In genomic region chr14:32956486-32956885, GRCm38 (mm10) we compare ENCODE assay signal across 9 mouse cellular contexts. TPM values are rescaled to one million over a fixed set of nuclear protein-coding genes. Genes with fewer than 3 reads are reported as not detected.
DNase-seq lines count a peak whose midpoint lies in the region; ATAC-seq and TF ChIP-seq lines count a peak whose summit lies in the region.
"Had no signal": no experiment of that assay in that cellular context is flagged by ENCODE, and none has a peak within 500 bp of the region (broad histone marks: within the 10 kb centered on the region; RNA-seq: fewer than 3 reads in every experiment).

No protein-coding gene starts in this region.

- H3K27ac ChIP-seq in intestine, embryonic 16.5 days (ENCODE audit: low read length): no peak overlapping the region
- H3K27ac ChIP-seq in intestine, embryonic 15.5 days: no peak overlapping the region
- no peak overlapping the region for H3K27ac ChIP-seq in stomach, embryonic 15.5 days
- H3K27ac ChIP-seq in stomach, postnatal 0 days (replicated peaks): no peak overlapping the region
- H3K27ac ChIP-seq in stomach, embryonic 16.5 days (ENCODE audit: low read length): no peak overlapping the region
- H3K27ac ChIP-seq: hindbrain, embryonic 15.5 days had no signal

- no peaks in the 10 kb centered on the region for H3K27me3 ChIP-seq in intestine, embryonic 16.5 days (replicated peaks; ENCODE audit: control insufficient read depth, insufficient read depth, low read length)
- no peaks in the 10 kb centered on the region for H3K27me3 ChIP-seq in intestine, embryonic 15.5 days (replicated peaks)
- H3K27me3 ChIP-seq in stomach, embryonic 15.5 days (replicated peaks): no peaks in the 10 kb centered on the region
- H3K27me3 ChIP-seq in stomach, postnatal 0 days (ENCODE audit: control insufficient read depth, insufficient read depth, low read length): no peaks in the 10 kb centered on the region
- H3K27me3 ChIP-seq in stomach, embryonic 16.5 days (ENCODE audit: control insufficient read depth, insufficient read depth, low read length): no peaks in the 10 kb centered on the region
- H3K27me3 ChIP-seq: hindbrain, embryonic 15.5 days had no signal

- no peak overlapping the region for H3K4me3 ChIP-seq in intestine, embryonic 16.5 days (ENCODE audit: low read length)
- no peak overlapping the region for H3K4me3 ChIP-seq in intestine, embryonic 15.5 days (replicated peaks)
- H3K4me3 ChIP-seq in stomach, embryonic 15.5 days (replicated peaks): no peak overlapping the region
- no peak overlapping the region for H3K4me3 ChIP-seq in stomach, postnatal 0 days (ENCODE audit: low read depth, low read length)
- H3K4me3 ChIP-seq in stomach, embryonic 16.5 days (replicated peaks; ENCODE audit: low read length): no peak overlapping the region
- H3K4me3 ChIP-seq: hindbrain, embryonic 15.5 days had no signal

- no peaks in the 10 kb centered on the region for H3K36me3 ChIP-seq in intestine, embryonic 16.5 days (ENCODE audit: control insufficient read depth, insufficient read depth, low read length)
- H3K36me3 ChIP-seq in intestine, embryonic 15.5 days: no peaks in the 10 kb centered on the region
- no peaks in the 10 kb centered on the region for H3K36me3 ChIP-seq in stomach, embryonic 15.5 days
- no peaks in the 10 kb centered on the region for H3K36me3 ChIP-seq in stomach, postnatal 0 days (ENCODE audit: control insufficient read depth, insufficient read depth, low read length)
- H3K36me3 ChIP-seq in stomach, embryonic 16.5 days (ENCODE audit: control insufficient read depth, insufficient read depth, low read length): no peaks in the 10 kb centered on the region
- H3K36me3 ChIP-seq: hindbrain, embryonic 15.5 days had no signal

- TF ChIP-seq EP300 in stomach, postnatal 0 days (optimal IDR thresholded peaks at IDR 0.05): no peak

- H3K9me3 ChIP-seq in intestine, embryonic 16.5 days (ENCODE audit: control insufficient read depth, low read length): no peaks in the 10 kb centered on the region
- no peaks in the 10 kb centered on the region for H3K9me3 ChIP-seq in intestine, embryonic 15.5 days
- no peaks in the 10 kb centered on the region for H3K9me3 ChIP-seq in stomach, embryonic 15.5 days
- H3K9me3 ChIP-seq in stomach, postnatal 0 days (ENCODE audit: control insufficient read depth, low read length): no peaks in the 10 kb centered on the region
- H3K9me3 ChIP-seq in stomach, embryonic 16.5 days (replicated peaks; ENCODE audit: control insufficient read depth, low read length): no peaks in the 10 kb centered on the region
- H3K9me3 ChIP-seq: hindbrain, embryonic 15.5 days had no signal

- WGBS in intestine, embryonic 16.5 days: 55% methylated on average over 8 of the region's 8 CpGs
- 61% methylated on average over 8 of the region's 8 CpGs for WGBS in intestine, embryonic 15.5 days
- 53% methylated on average over 8 of the region's 8 CpGs for WGBS in stomach, embryonic 15.5 days
- WGBS in stomach, postnatal 0 days: 27% methylated on average over 8 of the region's 8 CpGs
- 41% methylated on average over 8 of the region's 8 CpGs for WGBS in stomach, embryonic 16.5 days

- H3K4me1 ChIP-seq in intestine, embryonic 16.5 days (ENCODE audit: control insufficient read depth, insufficient read depth, low read length): peaks cover 12% of the 10 kb centered on the region
- H3K4me1 ChIP-seq in intestine, embryonic 15.5 days (replicated peaks): peaks cover 13% of the 10 kb centered on the region
- peaks cover 19% of the 10 kb centered on the region for H3K4me1 ChIP-seq in stomach, embryonic 15.5 days
- no peaks in the 10 kb centered on the region for H3K4me1 ChIP-seq in stomach, postnatal 0 days (replicated peaks; ENCODE audit: control insufficient read depth, insufficient read depth)
- H3K4me1 ChIP-seq in stomach, embryonic 16.5 days (ENCODE audit: control insufficient read depth, insufficient read depth, low read length): peaks cover 13% of the 10 kb centered on the region

- no peak for TF ChIP-seq CTCF in stomach, postnatal 0 days (IDR thresholded peaks at IDR 0.05; ENCODE audit: low read depth)

- H3K4me2 ChIP-seq in intestine, embryonic 16.5 days (ENCODE audit: low read depth, low read length): no peak overlapping the region
- no peak overlapping the region for H3K4me2 ChIP-seq in intestine, embryonic 15.5 days (replicated peaks)
- H3K4me2 ChIP-seq in stomach, embryonic 15.5 days: no peak overlapping the region
- no peak overlapping the region for H3K4me2 ChIP-seq in stomach, postnatal 0 days (replicated peaks; ENCODE audit: low read depth)
- H3K4me2 ChIP-seq in stomach, embryonic 16.5 days (ENCODE audit: low read depth, low read length): no peak overlapping the region
- H3K4me2 ChIP-seq: hindbrain, embryonic 15.5 days had no signal

- H3K9ac ChIP-seq in intestine, embryonic 16.5 days (ENCODE audit: low read depth, low read length): no peak overlapping the region
- no peak overlapping the region for H3K9ac ChIP-seq in intestine, embryonic 15.5 days
- no peak overlapping the region for H3K9ac ChIP-seq in stomach, embryonic 15.5 days
- no peak overlapping the region for H3K9ac ChIP-seq in stomach, postnatal 0 days (ENCODE audit: low read length)
- H3K9ac ChIP-seq in stomach, embryonic 16.5 days (ENCODE audit: low read length): peak overlapping the region; percentile 51; the same call in 1 of the 2 replicates
- H3K9ac ChIP-seq: hindbrain, embryonic 15.5 days had no signal

- peak; percentile 9 for DNase-seq in adrenal gland, postnatal 10 days
- no peak for DNase-seq in adrenal gland, adult (ENCODE audit: inconsistent age in 2 of 2, low spot score in 1 of 2)
- DNase-seq in stomach, postnatal 0 days (ENCODE audit: low spot score): no peak
- DNase-seq in natural killer cell, adult 2 months (ENCODE audit: low spot score in 2 of 2): no peak

- ATAC-seq in intestine, embryonic 16.5 days: peak; percentile 58
- ATAC-seq in intestine, embryonic 15.5 days: no peak
- peak; percentile 51; the same call in 1 of the 2 replicates for ATAC-seq in stomach, embryonic 15.5 days (ENCODE audit: insufficient read depth, low FRiP score, low read depth)
- no peak for ATAC-seq in stomach, postnatal 0 days (ENCODE audit: low FRiP score, low TSS enrichment)
- peak; percentile 16; the same call in 1 of the 2 replicates for ATAC-seq in stomach, embryonic 16.5 days (ENCODE audit: insufficient read depth, low FRiP score)

RNA-seq across cellular contexts. Expression of gene Lrrc18, which starts 34.7 kb away (rescaled TPM):
- under 1 TPM; 0.51 to 0.67 TPM for total RNA-seq in adrenal gland, postnatal 10 days (2021)
- 0.11 and 0.13 TPM in 2 replicates for polyA plus RNA-seq in intestine, embryonic 16.5 days (2015; fragmentation: Nextera tagmentation; extraction: Ambion mirVana)
- polyA plus RNA-seq in intestine, embryonic 15.5 days (2015; fragmentation: Nextera tagmentation; extraction: Ambion mirVana): 0.20 and 0.31 TPM in 2 replicates
- 0.30 and 0.46 TPM in 2 replicates for polyA plus RNA-seq in stomach, embryonic 15.5 days (2015; fragmentation: Nextera tagmentation; extraction: Ambion mirVana)
- 0.15 and 0.17 TPM in 2 replicates for polyA plus RNA-seq in stomach, postnatal 0 days (2015; fragmentation: Nextera tagmentation; extraction: Ambion mirVana)
- polyA plus RNA-seq in stomach, embryonic 16.5 days (2015; fragmentation: Nextera tagmentation; extraction: Ambion mirVana): 0.16 and 0.30 TPM in 2 replicates

Comparison
In these comparisons a context has a peak if more than half of its experiments do, and no peak if none do; other contexts are left out.
1. ATAC-seq: peak in intestine, embryonic 16.5 days (single experiment), stomach, embryonic 15.5 days (single experiment) and stomach, embryonic 16.5 days (single experiment); none in intestine, embryonic 15.5 days (single experiment) and stomach, postnatal 0 days (single experiment).